Mouse (Mus musculus) adrenal gland, postnatal 10 days (tissue): Measurements from ENCODE around the gene Rab20. TPM values are rescaled to one million over a fixed set of nuclear protein-coding genes. Genes with fewer than 3 reads are reported as not detected.

Experiments used
- DNase-seq: peaks from one replicate; pipeline ENCODE4 v3.0.0; 2021; ENCODE audit warnings: mixed read lengths
- total RNA-seq, 2 experiments: library from RNA; stranded (reverse); gene quantifications; 2 replicates each; pipeline ENCODE4 v1.2.3; 2021

The Rab20 gene
- total RNA-seq, 2 experiments from 2014 or later, result 5.1 to 5.7 TPM

- DNase-seq, result no peak
Measured at GRCm38 (mm10) chr8:11403813-11404212, 74.7 kb downstream of the Rab20 start.

Other genes with a start within 250 kb of the Rab20 start
- 100 to 1,000 TPM; 322 to 338 TPM for gene Col4a2, start 165.9 kb downstream of the Rab20 start, total RNA-seq
- gene Col4a1, start 165.9 kb downstream of the Rab20 start, total RNA-seq, result 100 to 1,000 TPM; 677 to 700 TPM
- gene Naxd, start 18.8 kb upstream of the Rab20 start, total RNA-seq, result 10 to 100 TPM; 60.9 to 63.3 TPM
- 10 to 100 TPM; 38.4 to 39.3 TPM for gene Cars2, start 72.1 kb upstream of the Rab20 start, total RNA-seq
- 10 to 100 TPM; 31.2 to 35.7 TPM for gene Ing1, start 76.9 kb upstream of the Rab20 start, total RNA-seq
- gene Ankrd10, start 157.0 kb upstream of the Rab20 start, total RNA-seq, result 10 to 100 TPM; 48.7 to 78.5 TPM
- gene 1700016D06Rik, start 222.4 kb upstream of the Rab20 start, total RNA-seq, result not detected
- gene Arhgef7, start 249.0 kb upstream of the Rab20 start, total RNA-seq, result 10 to 100 TPM; 53.1 to 70.4 TPM